Mouse (Mus musculus): ENCODE results near the gene Nav2. TPM values are rescaled to one million over a fixed set of nuclear protein-coding genes. Genes with fewer than 3 reads are reported as not detected.

Gene Nav2
- polyA plus RNA-seq, 1 experiment from 2014 or later = 19.7 TPM

DNA sequence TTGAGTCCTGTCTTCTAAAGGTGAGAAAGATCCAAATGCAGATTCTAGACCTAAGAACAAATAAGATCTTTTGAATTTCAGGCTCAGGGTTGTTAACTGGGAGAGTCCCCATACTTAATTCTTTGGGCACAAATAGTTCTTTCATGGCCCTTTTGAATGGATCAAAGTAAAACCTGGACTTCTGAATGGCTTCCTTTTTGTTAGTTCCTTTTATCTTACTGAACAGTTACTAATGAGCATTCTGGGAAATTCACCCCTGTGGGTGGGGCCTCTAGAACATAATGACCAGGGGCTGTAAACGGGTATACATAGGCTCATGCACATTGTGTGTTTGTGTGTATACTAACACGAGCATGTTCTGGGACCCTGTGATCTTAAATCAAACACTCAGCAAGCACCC, 429.2 kb downstream of the Nav2 start:
- 31% methylated on average over 2 of the region's 2 CpGs for WGBS
- TF ChIP-seq CTCF (IDR thresholded peaks at IDR 0.05; ENCODE audit: low read depth) = no peak
- Histone ChIP-seq H3K27ac (ENCODE audit: low read depth) (no peak overlapping the region), H3K27me3 (ENCODE audit: insufficient read depth, low read length) (no peaks in the 10 kb centered on the region), H3K9me3 (ENCODE audit: low read depth, low read length) (no peaks in the 10 kb centered on the region), H3K4me2 (no peak overlapping the region), H3K4me3 (ENCODE audit: low read depth, low read length) (no peak overlapping the region), H3K4me1 (ENCODE audit: insufficient read depth) (peaks cover 3% of the 10 kb centered on the region; the same call in 1 of the 2 replicates), H3K36me3 (ENCODE audit: insufficient read depth) (no peaks in the 10 kb centered on the region), H3K9ac (no peak overlapping the region)
- no peak for DNase-seq
- ATAC-seq (ENCODE audit: insufficient read depth) = no peak

- H3K4me2 ChIP-seq = no peak overlapping the region
- H3K27ac ChIP-seq (ENCODE audit: low read depth) = no peak overlapping the region
- 65% methylated on average over 3 of the region's 3 CpGs for WGBS
- no peak overlapping the region for H3K9ac ChIP-seq
- peaks cover 10% of the 10 kb centered on the region for H3K4me1 ChIP-seq (ENCODE audit: insufficient read depth)
- DNase-seq = no peak
- no peaks in the 10 kb centered on the region for H3K27me3 ChIP-seq (ENCODE audit: insufficient read depth, low read length)
- H3K4me3 ChIP-seq (ENCODE audit: low read depth, low read length) = no peak overlapping the region
- H3K9me3 ChIP-seq (ENCODE audit: low read depth, low read length) = no peaks in the 10 kb centered on the region
- ATAC-seq (ENCODE audit: insufficient read depth) = no peak
- TF ChIP-seq CTCF (IDR thresholded peaks at IDR 0.05; ENCODE audit: low read depth) = no peak
- no peaks in the 10 kb centered on the region for H3K36me3 ChIP-seq (ENCODE audit: insufficient read depth)
Measured at GRCm38 (mm10) chr7:49339953-49340352, 431.4 kb downstream of the Nav2 start.

DNA sequence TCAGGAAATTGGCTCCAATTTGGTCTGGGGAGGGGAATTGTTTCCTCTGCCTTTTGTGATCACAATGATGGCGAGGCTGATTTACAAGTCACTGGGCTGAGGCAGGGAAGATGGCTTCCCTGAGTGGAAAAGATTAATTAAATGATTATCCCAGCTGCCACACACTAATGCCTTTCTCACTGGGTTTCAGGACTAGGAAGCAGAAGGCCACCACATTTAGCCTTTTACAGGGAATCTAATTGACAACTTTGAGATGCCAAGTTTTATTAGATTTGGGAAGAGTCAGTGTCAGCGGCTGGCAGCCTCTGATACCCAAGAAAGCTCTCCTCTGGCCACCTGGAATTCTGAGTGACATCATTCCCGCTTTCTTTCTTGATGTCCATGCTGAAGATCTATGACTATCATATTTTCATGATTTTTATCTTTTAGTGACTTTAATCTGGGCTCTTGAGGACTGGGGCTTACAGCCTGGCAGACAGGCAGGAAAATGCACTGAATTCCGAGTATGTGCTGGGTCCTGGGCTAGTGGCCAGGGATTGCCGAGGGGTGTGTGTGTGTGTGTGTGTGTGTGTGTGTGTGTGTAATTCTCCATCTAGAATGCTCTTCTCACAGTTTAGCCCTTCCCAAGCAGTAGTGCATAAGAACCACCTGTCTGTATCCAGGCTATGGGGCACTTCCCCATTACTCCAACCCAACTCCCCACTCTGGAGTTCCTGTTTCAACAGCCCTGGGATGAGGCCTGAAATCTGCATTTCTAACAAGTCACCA, 432.8 kb downstream of the Nav2 start:
- H3K36me3 ChIP-seq (ENCODE audit: insufficient read depth) = no peaks in the 10 kb centered on the region
- TF ChIP-seq CTCF (IDR thresholded peaks at IDR 0.05; ENCODE audit: low read depth) = no peak
- H3K4me2 ChIP-seq = no peak overlapping the region
- DNase-seq (no peak), ATAC-seq (ENCODE audit: insufficient read depth) (no peak)
- H3K4me3 ChIP-seq (ENCODE audit: low read depth, low read length) = no peak overlapping the region
- H3K4me1 ChIP-seq (ENCODE audit: insufficient read depth) = peaks cover 10% of the 10 kb centered on the region
- no peaks in the 10 kb centered on the region for H3K27me3 ChIP-seq (ENCODE audit: insufficient read depth, low read length)
- no peaks in the 10 kb centered on the region for H3K9me3 ChIP-seq (ENCODE audit: low read depth, low read length)
- H3K9ac ChIP-seq = no peak overlapping the region
- 51% methylated on average over 5 of the region's 5 CpGs for whole genome bisulfite sequencing
- no peak overlapping the region for H3K27ac ChIP-seq (ENCODE audit: low read depth)

DNA sequence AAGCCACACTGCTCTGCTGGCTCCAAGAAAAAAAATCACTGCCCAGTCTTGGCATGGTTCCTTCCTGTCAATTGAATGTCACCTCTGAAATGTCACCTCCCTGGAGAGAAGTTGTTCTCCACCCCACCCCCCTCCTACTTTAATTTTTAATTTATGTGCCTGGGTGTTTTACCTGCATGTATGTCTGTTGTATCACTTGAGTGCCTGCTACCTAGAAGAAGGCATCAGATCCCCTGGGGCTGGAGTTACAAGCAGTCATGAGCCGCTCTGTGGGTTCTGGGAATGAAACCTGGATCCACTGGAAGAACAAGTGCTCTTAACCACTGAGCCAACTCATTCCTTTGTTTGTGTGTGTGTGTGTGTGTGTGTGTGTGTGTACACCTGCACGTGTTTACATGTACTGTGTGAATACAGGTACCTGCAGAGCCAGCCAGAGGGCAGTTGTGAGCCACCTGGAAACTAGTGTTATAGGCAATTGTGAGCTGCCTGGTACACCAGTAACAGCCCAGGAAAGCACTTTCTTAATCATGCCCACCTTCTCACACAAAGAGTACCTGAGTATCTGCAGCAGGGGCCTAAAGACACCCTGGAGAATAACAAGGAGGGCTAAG, 433.5 kb downstream of the Nav2 start:
- DNase-seq (no peak), ATAC-seq (ENCODE audit: insufficient read depth) (no peak)
- Histone ChIP-seq H3K9me3 (ENCODE audit: low read depth, low read length) (no peaks in the 10 kb centered on the region), H3K4me3 (ENCODE audit: low read depth, low read length) (no peak overlapping the region), H3K4me1 (ENCODE audit: insufficient read depth) (peaks cover 10% of the 10 kb centered on the region), H3K27ac (ENCODE audit: low read depth) (peak overlapping the region; percentile 2; the same call in 1 of the 2 replicates), H3K27me3 (ENCODE audit: insufficient read depth, low read length) (no peaks in the 10 kb centered on the region), H3K36me3 (ENCODE audit: insufficient read depth) (no peaks in the 10 kb centered on the region), H3K4me2 (no peak overlapping the region), H3K9ac (no peak overlapping the region)
- TF ChIP-seq CTCF (IDR thresholded peaks at IDR 0.05; ENCODE audit: low read depth) = no peak
- 91% methylated on average over 2 of the region's 2 CpGs for WGBS

DNA sequence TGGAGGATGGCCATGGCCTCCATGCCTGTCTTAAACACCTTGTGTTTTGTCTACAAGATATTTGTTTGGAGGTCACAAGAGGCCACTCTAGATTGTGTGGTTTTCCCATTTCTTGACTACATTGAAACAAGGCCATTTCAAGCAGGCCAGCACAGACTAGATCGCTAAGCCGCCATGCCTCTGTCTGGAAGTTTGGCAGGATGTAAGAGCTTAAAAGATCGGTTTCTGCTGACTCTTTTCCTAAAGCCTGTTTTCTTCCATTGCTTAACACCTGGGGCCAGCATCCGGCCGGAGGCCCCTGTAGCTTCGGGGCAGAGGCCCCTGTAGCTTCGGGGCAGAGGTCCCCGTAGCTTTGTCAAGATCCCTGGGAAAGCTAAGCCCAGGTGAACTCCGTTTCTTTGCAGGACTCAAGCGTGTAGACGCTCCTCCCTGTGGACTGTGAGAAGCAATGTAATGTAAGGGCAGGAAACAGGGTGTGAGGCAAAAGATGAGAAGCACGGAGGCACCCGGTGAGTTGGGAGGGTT, 434.1 kb downstream of the Nav2 start:
- WGBS = 14% methylated on average over 13 of the region's 13 CpGs
- no peak for TF ChIP-seq CTCF (IDR thresholded peaks at IDR 0.05; ENCODE audit: low read depth)
- H3K4me1 ChIP-seq (ENCODE audit: insufficient read depth) = peaks cover 10% of the 10 kb centered on the region
- ATAC-seq (ENCODE audit: insufficient read depth) (peak; percentile 19; the same call in 1 of the 2 replicates), DNase-seq (peak; percentile 26)
- no peaks in the 10 kb centered on the region for H3K27me3 ChIP-seq (ENCODE audit: insufficient read depth, low read length)
- H3K9me3 ChIP-seq (ENCODE audit: low read depth, low read length) = no peaks in the 10 kb centered on the region
- H3K36me3 ChIP-seq (ENCODE audit: insufficient read depth) = no peaks in the 10 kb centered on the region
- H3K27ac ChIP-seq (ENCODE audit: low read depth) = peak overlapping the region; percentile 2; the same call in 1 of the 2 replicates
- H3K4me2 ChIP-seq = peak overlapping the region; percentile 50
- no peak overlapping the region for H3K4me3 ChIP-seq (ENCODE audit: low read depth, low read length)
- H3K9ac ChIP-seq = no peak overlapping the region

DNA sequence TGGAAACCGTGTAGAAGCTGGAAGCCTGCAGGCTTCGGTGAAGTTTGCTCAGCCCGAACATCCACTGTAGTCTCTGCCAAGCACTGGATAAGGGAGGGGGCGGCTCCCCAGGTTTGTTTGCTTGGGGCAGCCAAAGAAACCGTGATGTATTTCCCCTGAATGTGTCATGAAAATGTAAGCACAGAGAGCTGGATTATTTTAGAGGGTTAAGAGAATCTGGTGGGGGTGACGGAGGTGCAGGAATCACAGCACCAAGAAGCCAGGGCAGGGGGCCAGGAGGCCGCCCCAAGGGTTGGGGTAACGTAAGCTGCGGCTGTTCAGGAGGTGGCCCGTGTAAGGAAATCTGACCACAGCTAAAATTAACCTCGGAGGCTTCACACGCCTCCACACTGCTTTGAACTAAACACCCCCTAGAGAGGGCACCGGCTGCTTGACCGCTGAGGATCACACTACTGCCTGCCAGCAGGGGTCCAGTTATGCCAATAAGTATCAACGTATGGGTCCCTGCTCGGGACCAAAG, 434.6 kb downstream of the Nav2 start:
- peak; percentile 59 for DNase-seq
- no peak overlapping the region for H3K9ac ChIP-seq
- H3K27me3 ChIP-seq (ENCODE audit: insufficient read depth, low read length) = no peaks in the 10 kb centered on the region
- peak; percentile 64 for ATAC-seq (ENCODE audit: insufficient read depth)
- peaks cover 10% of the 10 kb centered on the region for H3K4me1 ChIP-seq (ENCODE audit: insufficient read depth)
- H3K4me2 ChIP-seq = peak overlapping the region; percentile 50
- 3% methylated on average over 16 of the region's 16 CpGs for WGBS
- no peak overlapping the region for H3K4me3 ChIP-seq (ENCODE audit: low read depth, low read length)
- no peaks in the 10 kb centered on the region for H3K36me3 ChIP-seq (ENCODE audit: insufficient read depth)
- no peak for TF ChIP-seq CTCF (IDR thresholded peaks at IDR 0.05; ENCODE audit: low read depth)
- peak overlapping the region; percentile 2; the same call in 1 of the 2 replicates for H3K27ac ChIP-seq (ENCODE audit: low read depth)
- H3K9me3 ChIP-seq (ENCODE audit: low read depth, low read length) = no peaks in the 10 kb centered on the region
